Mouse (Mus musculus) liver, embryonic 14.5 days (tissue): ENCODE measurements around the gene Gp9. TPM values are rescaled to one million over a fixed set of nuclear protein-coding genes. Genes with fewer than 3 reads are reported as not detected.
A peak's percentile ranks its signal among the peaks of the same experiment; 100 is the strongest.

Experiments used
- ATAC-seq: fragments of 200-750 bp; cut with Nextera tagmentation; 2 replicates; pipeline ENCODE4 v1.8.0; 2017; ENCODE audit warnings: moderate number of reproducible peaks, mild to moderate bottlenecking, moderate library complexity; ENCODE audit not compliant: insufficient read depth
- DNase-seq, 3 experiments: peaks; one replicate each; pipeline ENCODE4 v3.0.0-alpha.2; 2012 to 2013; ENCODE audit warnings: low read depth in 3 of 3, low spot score in 3 of 3
- H3K27ac ChIP-seq: fragments of 300-500 bp; sonication (generic); 2 replicates; pipeline ENCODE4 v1.5.1; 2014; ENCODE audit warnings: moderate library complexity, mild to moderate bottlenecking, control low read depth, inconsistent platforms
- H3K27me3 ChIP-seq: fragments of 300-500 bp; sonication (generic); 2 replicates; pipeline ENCODE4 v1.6.1; 2014; ENCODE audit warnings: mild to moderate bottlenecking, low read length, moderate library complexity; ENCODE audit not compliant: control insufficient read depth, insufficient read depth
- H3K36me3 ChIP-seq: fragments of 300-500 bp; sonication (generic); replicated peaks from 2 replicates; pipeline ENCODE4 v1.6.1; 2014; ENCODE audit warnings: low read depth; ENCODE audit not compliant: control insufficient read depth, insufficient read depth
- H3K4me1 ChIP-seq, 2 experiments: fragments of 200-500 bp in 1 of 2; fragments of 300-500 bp in 1 of 2; sonication (generic) in 1 of 2; replicated peaks; 2 replicates each; pipeline ENCODE4 v1.6.1; 2012 to 2014; ENCODE audit warnings: antibody characterized with exemption in 1 of 2, inconsistent platforms in 1 of 2, low read length in 1 of 2; ENCODE audit not compliant: control insufficient read depth in 2 of 2, insufficient read depth in 2 of 2
- H3K4me2 ChIP-seq: fragments of 300-500 bp; sonication (generic); 2 replicates; pipeline ENCODE4 v1.6.1; 2014; ENCODE audit warnings: low read depth, mild to moderate bottlenecking, control low read depth, moderate library complexity
- H3K4me3 ChIP-seq, 2 experiments: fragments of 200-500 bp in 1 of 2; fragments of 300-500 bp in 1 of 2; sonication (generic) in 1 of 2; 2 replicates each; pipeline ENCODE4 v1.5.1; 2012 to 2014; ENCODE audit warnings: low read depth in 2 of 2, low read length in 2 of 2, mild to moderate bottlenecking in 2 of 2, control low read depth in 1 of 2, inconsistent platforms in 1 of 2, moderate library complexity in 1 of 2; ENCODE audit not compliant: insufficient read depth in 1 of 2
- H3K9ac ChIP-seq: fragments of 300-500 bp; sonication (generic); replicated peaks from 2 replicates; pipeline ENCODE4 v1.6.1; 2014; ENCODE audit warnings: mild to moderate bottlenecking, control low read depth, moderate library complexity
- H3K9me3 ChIP-seq: fragments of 300-500 bp; sonication (generic); 2 replicates; pipeline ENCODE4 v1.6.1; 2016; ENCODE audit warnings: low read length, mixed read lengths; ENCODE audit not compliant: control insufficient read depth
- CTCF ChIP-seq: IDR thresholded peaks from 2 replicates; pipeline ENCODE4 v1.5.1; 2016; ENCODE audit warnings: antibody characterized with exemption, low read depth, control low read depth
- EP300 ChIP-seq: IDR thresholded peaks from 2 replicates; pipeline ENCODE4 v1.6.1; 2016; ENCODE audit warnings: antibody characterized with exemption, low read depth
- WGBS: fragments of 180-500 bp; shearing (Covaris S2); extraction: QIAGEN DNeasy Blood & Tissue Kit; methylation state at CpG from one replicate; pipeline ENCODE4 v1.1.7; 2014; ENCODE audit not compliant: insufficient replicate concordance; 5-methylcytosine and 5-hydroxymethylcytosine counted together
- polyA plus RNA-seq, 2 experiments: library from polyadenylated mRNA; depleted of rRNA in 1 of 2; stranded (reverse) in 1 of 2; unstranded in 1 of 2; fragments of >200 nt; fragmentation: Nextera tagmentation in 1 of 2; extraction: Ambion mirVana in 1 of 2; gene quantifications; 2 replicates each; pipeline versions ENCODE4 v1.2.1 to v1.2.3; 2012 to 2014

Gene Gp9
- polyA plus RNA-seq, 2 experiments, result 29.1 to 35.1 TPM

DNA sequence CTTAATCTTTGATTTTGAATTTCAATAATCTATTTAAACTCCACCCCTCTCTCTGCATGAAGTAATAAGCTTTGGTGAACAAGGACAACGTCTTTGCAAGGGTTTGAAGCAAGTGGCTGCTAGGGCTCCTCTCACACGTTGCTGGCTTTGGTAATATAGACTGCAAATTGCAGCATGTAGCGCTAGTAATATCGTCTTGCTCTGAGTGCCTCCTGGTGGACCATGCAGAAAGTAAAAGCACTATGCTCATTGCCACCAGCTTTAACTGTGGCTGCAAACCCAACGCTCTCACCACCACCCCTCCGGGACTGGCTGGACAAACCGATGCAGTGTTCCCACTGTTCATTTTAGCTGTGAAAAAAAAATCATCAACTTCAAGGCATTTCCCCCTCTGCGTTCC is 7.2 kb upstream of the Gp9 start:
- Histone ChIP-seq H3K4me1 (peaks cover 1% of the 10 kb centered on the region in 2 experiments), H3K27ac (no peak overlapping the region), H3K27me3 (no peaks in the 10 kb centered on the region), H3K36me3 (no peaks in the 10 kb centered on the region), H3K9me3 (no peaks in the 10 kb centered on the region), H3K9ac (no peak overlapping the region), H3K4me3 (no peak overlapping the region), H3K4me2 (no peak overlapping the region)
- no peak for DNase-seq
- TF ChIP-seq CTCF, result peak; percentile 73
- TF ChIP-seq EP300, result no peak
- peak; percentile 59; the same call in 1 of the 2 replicates for ATAC-seq
- 36% methylated on average over 8 of the region's 8 CpGs for WGBS

DNA sequence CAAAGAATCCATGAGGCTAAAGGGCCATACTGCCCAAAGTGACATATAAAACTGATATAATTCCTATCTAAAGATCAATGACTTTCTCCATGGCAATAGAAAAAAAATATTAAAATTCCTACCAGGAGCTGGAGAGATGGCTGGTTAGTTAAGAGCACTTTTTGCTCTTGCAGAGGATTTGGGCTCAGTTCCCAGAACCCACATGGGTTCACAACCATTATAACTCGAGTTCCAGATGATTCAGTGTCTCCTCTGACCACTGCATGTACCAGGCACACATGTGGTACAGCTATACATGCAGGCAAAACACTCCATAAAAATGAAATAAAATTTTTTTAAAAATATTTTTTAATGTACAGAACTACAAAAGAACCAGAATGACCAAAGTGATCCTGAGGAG is 3.4 kb upstream of the Gp9 start:
- H3K4me2 ChIP-seq, result no peak overlapping the region
- H3K9ac ChIP-seq, result no peak overlapping the region
- H3K27ac ChIP-seq, result no peak overlapping the region
- DNase-seq (no peak), ATAC-seq (no peak)
- H3K27me3 ChIP-seq, result no peaks in the 10 kb centered on the region
- no peak for TF ChIP-seq CTCF
- TF ChIP-seq EP300, result no peak
- 46% methylated on average over 1 of the region's 1 CpGs for WGBS
- H3K9me3 ChIP-seq, result no peaks in the 10 kb centered on the region
- H3K36me3 ChIP-seq, result no peaks in the 10 kb centered on the region
- H3K4me3 ChIP-seq, result no peak overlapping the region
- H3K4me1 ChIP-seq, result peaks cover 21 to 31% of the 10 kb centered on the region in 2 experiments

DNA sequence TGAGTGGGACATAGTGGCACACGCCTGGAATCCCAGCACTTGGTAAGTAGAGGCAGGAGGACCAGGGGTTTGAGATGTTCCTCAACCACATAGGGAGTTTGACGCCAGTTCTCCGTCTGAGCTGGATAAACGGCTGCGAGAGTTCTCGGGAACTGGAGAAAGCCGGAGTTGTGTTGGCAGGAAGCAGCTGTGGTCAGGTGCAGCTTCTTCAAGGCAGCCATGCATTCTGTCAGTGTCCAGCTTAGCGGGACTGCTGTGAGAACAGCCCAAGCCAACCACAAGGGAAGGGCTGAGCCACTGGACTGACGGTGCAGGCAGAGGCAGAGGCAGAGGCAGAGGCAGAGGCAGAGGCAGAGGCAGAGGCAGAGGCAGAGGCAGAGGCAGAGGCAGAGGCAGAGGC is 3.0 kb upstream of the Gp9 start:
- Histone ChIP-seq H3K9me3 (no peaks in the 10 kb centered on the region), H3K4me1 (peaks cover 21 to 31% of the 10 kb centered on the region in 2 experiments), H3K4me3 (no peak overlapping the region), H3K27ac (no peak overlapping the region), H3K27me3 (no peaks in the 10 kb centered on the region), H3K36me3 (no peaks in the 10 kb centered on the region), H3K9ac (no peak overlapping the region), H3K4me2 (no peak overlapping the region)
- no peak for TF ChIP-seq EP300
- DNase-seq (no peak), ATAC-seq (no peak)
- WGBS, result 37% methylated on average over 9 of the region's 9 CpGs

DNA sequence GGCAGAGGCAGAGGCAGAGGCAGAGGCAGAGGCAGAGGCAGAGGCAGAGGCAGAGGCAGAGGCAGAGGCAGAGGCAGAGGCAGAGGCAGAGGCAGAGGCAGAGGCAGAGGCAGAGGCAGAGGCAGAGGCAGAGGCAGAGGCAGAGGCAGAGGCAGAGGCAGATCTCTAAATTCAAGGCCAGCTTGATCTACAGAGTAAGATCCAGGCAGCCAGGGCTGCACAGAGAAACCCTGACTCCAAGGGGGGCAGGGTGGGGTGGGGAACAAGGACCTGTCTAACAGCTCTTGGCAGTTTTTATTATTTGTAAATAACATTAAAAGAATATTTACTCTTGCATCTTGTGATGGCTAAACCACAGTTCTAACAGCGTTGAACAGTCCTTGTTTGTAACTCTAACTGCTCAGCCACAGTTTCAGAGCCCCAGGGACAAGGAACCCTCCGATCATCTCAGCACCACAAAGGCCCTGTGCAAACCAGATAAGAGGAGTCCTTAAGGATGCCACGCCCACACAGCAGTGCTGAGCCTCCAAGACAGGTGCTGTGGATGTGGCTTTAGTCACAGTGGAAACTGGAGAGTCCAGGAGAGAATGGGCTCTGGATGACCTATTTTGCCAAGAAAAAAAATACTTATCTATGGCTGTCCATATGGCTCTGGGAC is 2.2 kb upstream of the Gp9 start:
- Histone ChIP-seq H3K27me3 (no peaks in the 10 kb centered on the region), H3K9me3 (no peaks in the 10 kb centered on the region), H3K4me1 (peaks cover 21 to 31% of the 10 kb centered on the region in 2 experiments), H3K27ac (peak overlapping the region; percentile 97), H3K9ac (peak overlapping the region; percentile 80), H3K36me3 (no peaks in the 10 kb centered on the region), H3K4me3 (peak overlapping the region; percentile 47), H3K4me2 (peak overlapping the region; percentile 77)
- ATAC-seq (peak; percentile 98), DNase-seq (peak; percentile 94 to 95 (median 95))
- WGBS, result 11% methylated on average over 3 of the region's 3 CpGs
- TF ChIP-seq CTCF (no peak), EP300 (peak; percentile 89)

DNA sequence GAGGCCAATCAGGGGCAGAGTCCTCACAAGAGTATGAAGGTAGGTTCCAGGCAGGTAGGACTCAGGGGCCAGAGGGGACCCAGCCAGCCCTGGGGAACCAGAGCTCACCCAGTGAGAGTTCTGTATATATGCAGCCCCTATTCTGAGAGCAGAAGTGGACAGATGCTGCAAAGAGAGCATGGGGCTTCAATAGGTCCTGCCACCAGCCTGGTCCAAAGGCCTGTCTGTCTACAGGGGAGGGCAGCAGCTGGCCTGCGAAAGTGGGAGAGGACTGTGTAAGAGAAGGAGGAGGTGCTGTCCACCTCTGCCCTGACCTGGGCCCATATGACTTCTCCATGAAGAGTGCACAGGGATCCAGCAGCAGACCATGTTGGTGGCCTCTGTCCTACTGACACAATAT is 1.2 kb upstream of the Gp9 start:
- Histone ChIP-seq H3K9ac (peak overlapping the region; percentile 80), H3K4me3 (peak overlapping the region; percentile 47), H3K4me2 (peak overlapping the region; percentile 77), H3K27ac (peak overlapping the region; percentile 97), H3K4me1 (peaks cover 21 to 31% of the 10 kb centered on the region in 2 experiments), H3K27me3 (no peaks in the 10 kb centered on the region), H3K36me3 (no peaks in the 10 kb centered on the region), H3K9me3 (no peaks in the 10 kb centered on the region)
- DNase-seq (no peak), ATAC-seq (peak; percentile 13; the same call in 1 of the 2 replicates)
- TF ChIP-seq EP300, result no peak
- no peak for TF ChIP-seq CTCF
- 45% methylated on average over 1 of the region's 1 CpGs for WGBS
